Mouse (Mus musculus) heart, embryonic 13.5 days (tissue): Measurements from ENCODE around the gene Kctd7. TPM values are rescaled to one million over a fixed set of nuclear protein-coding genes. Genes with fewer than 3 reads are reported as not detected.

Experiments used
- ATAC-seq: fragments of 200-750 bp; cut with Nextera tagmentation; 2 replicates; pipeline ENCODE4 v1.8.0; 2017; ENCODE audit warnings: moderate TSS enrichment; ENCODE audit not compliant: insufficient number of reproducible peaks, low FRiP score, low TSS enrichment; ENCODE audit errors: extremely low read depth
- H3K27ac ChIP-seq: fragments of 300-500 bp; sonication (generic); replicated peaks from 2 replicates; pipeline ENCODE4 v1.5.1; 2015; ENCODE audit warnings: moderate library complexity, mild to moderate bottlenecking, inconsistent platforms
- H3K27me3 ChIP-seq: fragments of 300-500 bp; sonication (generic); replicated peaks from 2 replicates; pipeline ENCODE4 v1.6.1; 2015; ENCODE audit warnings: mild to moderate bottlenecking, inconsistent platforms
- H3K36me3 ChIP-seq: fragments of 300-500 bp; sonication (generic); 2 replicates; pipeline ENCODE4 v1.6.1; 2015; ENCODE audit warnings: mild to moderate bottlenecking, inconsistent platforms
- H3K4me1 ChIP-seq: fragments of 300-500 bp; sonication (generic); 2 replicates; pipeline ENCODE4 v1.6.1; 2015; ENCODE audit warnings: inconsistent platforms
- H3K4me2 ChIP-seq: fragments of 300-500 bp; sonication (generic); 2 replicates; pipeline ENCODE4 v1.6.1; 2015; ENCODE audit warnings: inconsistent platforms, mild to moderate bottlenecking, moderate library complexity
- H3K4me3 ChIP-seq: fragments of 300-500 bp; sonication (generic); 2 replicates; pipeline ENCODE4 v1.5.1; 2015; ENCODE audit warnings: moderate library complexity, mild to moderate bottlenecking, inconsistent platforms
- H3K9ac ChIP-seq: fragments of 300-500 bp; sonication (generic); 2 replicates; pipeline ENCODE4 v1.6.1; 2015; ENCODE audit warnings: inconsistent platforms, mild to moderate bottlenecking, moderate library complexity
- H3K9me3 ChIP-seq: fragments of 300-500 bp; sonication (generic); 2 replicates; pipeline ENCODE4 v1.6.1; 2016; ENCODE audit warnings: inconsistent platforms
- WGBS: fragments of 180-500 bp; shearing (Covaris S2); methylation state at CpG from one replicate; pipeline ENCODE4 v1.1.7; 2015; ENCODE audit warnings: mixed read lengths; 5-methylcytosine and 5-hydroxymethylcytosine counted together
- polyA plus RNA-seq: library from polyadenylated mRNA; unstranded; fragments of >200 nt; fragmentation: Nextera tagmentation; extraction: Ambion mirVana; gene quantifications from 2 replicates; pipeline ENCODE4 v1.2.1, GENCODE M21; 2015

The Kctd7 gene
- polyA plus RNA-seq, 1 experiment from 2014 or later = 4.6 TPM

- Histone ChIP-seq H3K27ac (peak overlapping the region; percentile 97), H3K4me3 (peak overlapping the region; percentile 90), H3K4me1 (peaks cover 43% of the 10 kb centered on the region), H3K27me3 (no peaks in the 10 kb centered on the region), H3K36me3 (no peaks in the 10 kb centered on the region), H3K4me2 (peak overlapping the region; percentile 74), H3K9me3 (no peaks in the 10 kb centered on the region), H3K9ac (peak overlapping the region; percentile 95)
- WGBS = under 1% methylated on average over 39 of the region's 46 CpGs
- no peak for ATAC-seq
Observed at GRCm38 (mm10) chr5:130171956-130172601, 27.4 kb downstream of the Kctd7 start.

DNA sequence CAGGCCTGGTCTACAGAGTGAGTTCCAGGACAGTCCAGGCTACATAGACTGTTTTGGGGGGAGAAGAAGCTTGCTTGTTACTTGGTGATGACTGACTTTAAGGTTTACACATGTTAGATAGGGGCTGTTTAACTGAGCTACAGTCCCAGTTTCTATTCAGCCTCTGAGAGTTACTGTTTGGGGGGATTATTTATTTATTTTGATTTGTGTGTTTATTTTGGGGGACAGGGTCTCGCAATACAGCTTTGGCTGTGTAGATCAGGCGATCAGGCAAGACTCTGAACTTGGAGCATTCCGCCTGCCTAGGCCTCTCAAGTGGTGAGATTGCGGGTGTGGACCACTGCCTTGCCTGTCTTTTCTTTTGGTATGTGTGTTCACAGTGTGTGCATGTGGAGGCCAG is 28.4 kb downstream of the Kctd7 start:
- H3K36me3 ChIP-seq = no peaks in the 10 kb centered on the region
- ATAC-seq = no peak
- H3K27me3 ChIP-seq = no peaks in the 10 kb centered on the region
- H3K4me3 ChIP-seq = peak overlapping the region; percentile 90
- H3K4me1 ChIP-seq = peaks cover 47% of the 10 kb centered on the region
- peak overlapping the region; percentile 95 for H3K9ac ChIP-seq
- H3K9me3 ChIP-seq = no peaks in the 10 kb centered on the region
- H3K4me2 ChIP-seq = peak overlapping the region; percentile 74
- WGBS = 71% methylated on average over 4 of the region's 4 CpGs
- no peak overlapping the region for H3K27ac ChIP-seq

DNA sequence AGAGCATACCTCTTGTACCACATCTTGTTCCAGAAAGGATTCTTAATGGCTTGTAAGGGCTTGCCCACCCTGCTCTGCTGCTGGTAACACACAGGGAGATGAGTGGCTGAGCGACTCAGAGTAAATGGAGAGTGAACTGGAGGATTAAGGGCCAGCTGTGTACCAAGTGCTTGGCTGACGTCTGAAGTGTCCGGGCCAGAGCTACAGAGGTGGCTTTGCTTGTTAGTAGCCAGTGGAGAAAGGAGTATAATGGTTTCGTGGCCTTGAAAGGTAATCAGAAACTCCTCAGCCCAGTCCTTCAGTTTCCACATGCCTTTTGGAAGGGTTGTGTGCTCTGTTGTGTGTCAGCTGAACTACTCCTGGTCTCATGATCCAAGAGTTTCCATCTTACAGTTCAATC is 33.2 kb downstream of the Kctd7 start:
- 55% methylated on average over 4 of the region's 4 CpGs for WGBS
- no peaks in the 10 kb centered on the region for H3K9me3 ChIP-seq
- H3K4me2 ChIP-seq = no peak overlapping the region
- H3K27me3 ChIP-seq = no peaks in the 10 kb centered on the region
- H3K27ac ChIP-seq = no peak overlapping the region
- no peaks in the 10 kb centered on the region for H3K36me3 ChIP-seq
- H3K9ac ChIP-seq = no peak overlapping the region
- H3K4me3 ChIP-seq = no peak overlapping the region
- H3K4me1 ChIP-seq = peaks cover 45% of the 10 kb centered on the region
- ATAC-seq = no peak

- Histone ChIP-seq H3K9ac (no peak overlapping the region), H3K4me2 (no peak overlapping the region), H3K9me3 (no peaks in the 10 kb centered on the region), H3K4me3 (no peak overlapping the region), H3K27me3 (no peaks in the 10 kb centered on the region), H3K36me3 (no peaks in the 10 kb centered on the region), H3K27ac (no peak overlapping the region), H3K4me1 (peaks cover 40% of the 10 kb centered on the region)
- 60% methylated on average over 7 of the region's 7 CpGs for WGBS
- no peak for ATAC-seq
Observed at GRCm38 (mm10) chr5:130180362-130180761, 35.7 kb downstream of the Kctd7 start.

DNA sequence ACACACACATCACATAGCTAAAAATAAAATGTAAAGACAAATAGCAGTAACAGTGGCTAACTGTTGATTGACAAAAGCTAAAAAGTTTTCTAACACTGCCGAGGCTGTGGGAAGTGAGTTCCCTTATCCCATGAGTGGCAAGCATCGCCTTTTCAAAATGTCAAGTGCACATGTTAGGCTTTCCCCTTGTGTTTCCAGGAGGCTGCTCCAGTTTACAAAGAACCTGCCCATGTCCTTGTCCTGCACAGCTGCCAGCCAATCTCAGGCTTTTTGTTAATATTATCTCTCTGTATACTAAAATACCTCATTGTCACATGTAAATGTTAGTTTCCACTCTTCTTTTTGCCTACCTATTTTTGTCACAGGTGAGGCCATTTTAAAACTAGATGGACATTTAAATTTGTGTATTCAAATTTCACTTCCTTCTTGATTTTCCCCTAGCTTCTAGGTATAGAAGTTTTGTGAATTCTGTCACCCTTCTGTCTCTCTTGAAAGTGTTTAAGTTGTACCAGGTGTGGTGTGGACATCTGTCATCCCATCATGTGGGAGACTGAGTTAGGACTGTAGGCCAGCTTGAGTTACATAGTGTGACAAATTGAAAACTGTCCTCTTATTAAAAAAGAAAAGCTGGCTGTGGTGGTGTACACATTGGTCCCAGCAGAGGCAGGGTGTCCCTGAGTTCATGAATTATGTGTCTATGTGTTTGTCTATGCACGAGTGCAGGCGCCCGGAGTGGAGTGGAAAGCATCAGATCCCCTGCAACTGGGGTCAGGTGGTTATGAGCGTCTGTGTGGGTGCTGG is 37.3 kb downstream of the Kctd7 start:
- Histone ChIP-seq H3K4me1 (peaks cover 48% of the 10 kb centered on the region), H3K36me3 (no peaks in the 10 kb centered on the region), H3K4me3 (no peak overlapping the region), H3K27me3 (no peaks in the 10 kb centered on the region), H3K27ac (no peak overlapping the region), H3K4me2 (no peak overlapping the region), H3K9ac (no peak overlapping the region), H3K9me3 (no peaks in the 10 kb centered on the region)
- ATAC-seq = no peak
- 75% methylated on average over 6 of the region's 6 CpGs for WGBS

DNA sequence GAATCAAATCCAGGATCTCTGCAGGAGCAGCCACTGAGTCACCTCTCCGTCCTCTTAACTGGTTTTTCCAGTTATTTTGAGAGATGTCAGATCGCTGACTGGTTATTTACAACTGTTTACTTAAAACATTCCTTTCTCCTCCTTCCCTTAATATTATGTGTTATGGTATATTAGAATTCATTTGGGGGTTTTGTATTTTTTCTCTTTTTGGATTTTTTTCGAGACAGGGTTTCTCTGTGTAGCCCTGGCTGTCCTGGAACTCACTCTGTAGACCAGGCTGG is 37.8 kb downstream of the Kctd7 start:
- WGBS = 89% methylated on average over 3 of the region's 3 CpGs
- H3K9ac ChIP-seq = no peak overlapping the region
- no peak overlapping the region for H3K4me2 ChIP-seq
- no peak for ATAC-seq
- H3K4me3 ChIP-seq = no peak overlapping the region
- H3K4me1 ChIP-seq = peaks cover 48% of the 10 kb centered on the region
- peaks cover 2% of the 10 kb centered on the region for H3K36me3 ChIP-seq
- no peak overlapping the region for H3K27ac ChIP-seq
- no peaks in the 10 kb centered on the region for H3K27me3 ChIP-seq
- H3K9me3 ChIP-seq = no peaks in the 10 kb centered on the region

- H3K27ac ChIP-seq = 0 out of 2 replicates have a peak overlapping the region, but pooled peaks have one; percentile 20
- 79% methylated on average over 9 of the region's 9 CpGs for WGBS
- no peak overlapping the region for H3K4me2 ChIP-seq
- peaks cover 39% of the 10 kb centered on the region for H3K4me1 ChIP-seq
- 0 out of 2 replicates have a peak overlapping the region, but pooled peaks have one; percentile 6 for H3K9ac ChIP-seq
- peaks cover 21% of the 10 kb centered on the region for H3K36me3 ChIP-seq
- ATAC-seq = no peak
- H3K9me3 ChIP-seq = no peaks in the 10 kb centered on the region
- H3K4me3 ChIP-seq = no peak overlapping the region
- H3K27me3 ChIP-seq = no peaks in the 10 kb centered on the region
Observed at GRCm38 (mm10) chr5:130184193-130184856, 39.7 kb downstream of the Kctd7 start.

- Histone ChIP-seq H3K9ac (no peak overlapping the region), H3K4me2 (no peak overlapping the region), H3K36me3 (peaks cover 31% of the 10 kb centered on the region), H3K4me1 (peaks cover 36% of the 10 kb centered on the region), H3K9me3 (no peaks in the 10 kb centered on the region), H3K27me3 (no peaks in the 10 kb centered on the region), H3K4me3 (no peak overlapping the region), H3K27ac (no peak overlapping the region)
- no peak for ATAC-seq
- WGBS = 81% methylated on average over 6 of the region's 6 CpGs
Observed at GRCm38 (mm10) chr5:130185312-130185711, 40.7 kb downstream of the Kctd7 start.

GRCm38 (mm10) chr5:130187383-130187782 is 42.7 kb downstream of the Kctd7 start:
- Histone ChIP-seq H3K4me1 (peaks cover 35% of the 10 kb centered on the region), H3K4me3 (no peak overlapping the region), H3K27ac (no peak overlapping the region), H3K9ac (no peak overlapping the region), H3K36me3 (peaks cover 51% of the 10 kb centered on the region), H3K4me2 (no peak overlapping the region), H3K9me3 (no peaks in the 10 kb centered on the region), H3K27me3 (no peaks in the 10 kb centered on the region)
- WGBS = 72% methylated on average over 7 of the region's 7 CpGs
- ATAC-seq = no peak

DNA sequence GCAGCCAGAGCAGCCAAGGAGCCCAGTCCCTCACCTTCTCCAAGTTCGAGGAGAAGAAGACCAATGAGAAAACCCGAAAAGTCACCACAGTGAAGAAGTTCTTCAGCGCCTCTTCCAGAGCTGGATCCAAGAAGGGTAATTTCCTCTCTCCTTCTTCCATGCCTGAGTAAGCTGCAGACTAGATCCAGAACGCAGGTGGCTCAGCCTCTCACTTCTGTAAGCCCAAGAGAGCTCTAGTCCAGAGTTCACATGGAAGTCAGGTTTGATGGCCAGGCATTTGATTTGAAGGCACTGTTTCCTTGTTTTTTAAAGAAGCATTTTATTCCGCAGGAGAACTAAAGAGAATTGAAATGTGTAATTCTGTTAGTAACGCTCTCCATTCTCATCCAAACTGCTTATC is 46.2 kb downstream of the Kctd7 start:
- no peaks in the 10 kb centered on the region for H3K27me3 ChIP-seq
- no peak overlapping the region for H3K9ac ChIP-seq
- peaks cover 25% of the 10 kb centered on the region for H3K4me1 ChIP-seq
- 90% methylated on average over 6 of the region's 6 CpGs for WGBS
- H3K9me3 ChIP-seq = no peaks in the 10 kb centered on the region
- peaks cover 79% of the 10 kb centered on the region for H3K36me3 ChIP-seq
- H3K27ac ChIP-seq = no peak overlapping the region
- H3K4me3 ChIP-seq = no peak overlapping the region
- no peak for ATAC-seq
- no peak overlapping the region for H3K4me2 ChIP-seq

DNA sequence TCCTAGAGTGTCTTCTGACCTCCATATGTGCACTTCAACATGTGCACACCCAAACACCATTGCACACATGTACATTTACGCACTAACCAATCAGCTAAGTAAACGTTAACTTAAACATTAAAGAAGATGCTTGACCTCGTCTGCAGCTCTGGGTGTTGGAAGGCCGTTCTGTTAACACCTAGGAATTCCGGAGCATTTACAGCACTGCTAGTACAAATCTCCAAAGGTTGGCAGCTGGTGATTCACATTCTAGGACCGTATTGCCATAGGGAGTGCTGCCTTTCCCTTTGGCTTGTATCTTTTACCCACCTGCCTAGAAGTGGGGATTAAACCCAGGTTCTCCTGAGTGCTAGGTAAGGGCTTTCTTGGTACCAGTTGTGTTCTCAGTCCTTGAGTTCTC is 47.2 kb downstream of the Kctd7 start:
- 48% methylated on average over 6 of the region's 6 CpGs for WGBS
- Histone ChIP-seq H3K9ac (0 out of 2 replicates have a peak overlapping the region, but pooled peaks have one; percentile 2), H3K4me3 (no peak overlapping the region), H3K4me1 (peaks cover 31% of the 10 kb centered on the region), H3K4me2 (no peak overlapping the region), H3K9me3 (no peaks in the 10 kb centered on the region), H3K27me3 (no peaks in the 10 kb centered on the region), H3K36me3 (peaks cover 80% of the 10 kb centered on the region), H3K27ac (peak overlapping the region; percentile 61)
- no peak for ATAC-seq
